Mouse (Mus musculus) thymus, adult 2 months (tissue): ENCODE results near the gene Shank2. TPM values are rescaled to one million over a fixed set of nuclear protein-coding genes. Genes with fewer than 3 reads are reported as not detected.

ENCODE experiments used
- DNase-seq: peaks from one replicate; pipeline ENCODE4 v3.0.0; 2021
- H3K27ac ChIP-seq: fragments of 200-500 bp; 2 replicates; pipeline ENCODE4 v1.5.1; 2012; ENCODE audit warnings: low read length, control low read depth; ENCODE audit not compliant: control insufficient read depth, insufficient read depth
- H3K27me3 ChIP-seq: fragments of 200-500 bp; 2 replicates; pipeline ENCODE4 v1.6.1; 2012; ENCODE audit warnings: mild to moderate bottlenecking, low read length, moderate library complexity, mixed read lengths; ENCODE audit not compliant: control insufficient read depth, insufficient read depth
- H3K36me3 ChIP-seq: fragments of 200-500 bp; 2 replicates; pipeline ENCODE4 v1.6.1; 2012; ENCODE audit warnings: mild to moderate bottlenecking, low read length, moderate library complexity; ENCODE audit not compliant: control insufficient read depth, insufficient read depth
- H3K4me1 ChIP-seq: fragments of 200-500 bp; replicated peaks from 2 replicates; pipeline ENCODE4 v1.6.1; 2012; ENCODE audit warnings: low read length; ENCODE audit not compliant: control insufficient read depth, insufficient read depth
- H3K4me3 ChIP-seq: fragments of 200-500 bp; 2 replicates; pipeline ENCODE4 v1.5.1; 2012; ENCODE audit warnings: mild to moderate bottlenecking, low read length, control low read depth, moderate library complexity; ENCODE audit not compliant: control insufficient read depth, insufficient read depth
- CTCF ChIP-seq: fragments of 200-500 bp; IDR thresholded peaks from 2 replicates; pipeline ENCODE4 v1.5.1; 2012; ENCODE audit warnings: mild to moderate bottlenecking, control low read depth, low read length, moderate library complexity, borderline replicate concordance; ENCODE audit not compliant: control insufficient read depth, poor library complexity, insufficient read depth; ENCODE audit errors: extremely low read depth
- POLR2A ChIP-seq: fragments of 200-500 bp; IDR thresholded peaks from 2 replicates; pipeline ENCODE4 v1.6.1; 2012; ENCODE audit warnings: mild to moderate bottlenecking, low read length, control low read depth, moderate library complexity; ENCODE audit not compliant: control insufficient read depth, poor library complexity, insufficient read depth; ENCODE audit errors: extremely low read depth
- WGBS: fragments of 180-500 bp; shearing (Covaris S2); methylation state at CpG from one replicate; pipeline ENCODE4 v1.1.7; 2018; 5-methylcytosine and 5-hydroxymethylcytosine counted together
- polyA plus RNA-seq: library from polyadenylated mRNA; depleted of rRNA; stranded (reverse); fragments of >200 nt; gene quantifications from 2 replicates; pipeline ENCODE4 v1.2.3, GENCODE M21; 2012

Shank2 gene
- polyA plus RNA-seq, 1 experiment = 2.8 TPM

- no peak for DNase-seq
- Histone ChIP-seq H3K4me1 (no peaks in the 10 kb centered on the region), H3K27ac (no peak overlapping the region), H3K4me3 (no peak overlapping the region), H3K36me3 (no peaks in the 10 kb centered on the region), H3K27me3 (no peaks in the 10 kb centered on the region)
- 61% methylated on average over 4 of the region's 4 CpGs for whole genome bisulfite sequencing
- TF ChIP-seq CTCF = no peak
- no peak for TF ChIP-seq POLR2A
These were observed 256.6 kb downstream of the Shank2 start for GRCm38 (mm10) chr7:144258332-144258731.

GRCm38 (mm10) chr7:144262666-144263065, 260.9 kb downstream of the Shank2 start:
- WGBS = 76% methylated on average over 6 of the region's 6 CpGs
- no peak for DNase-seq
- TF ChIP-seq CTCF (no peak), POLR2A (no peak)
- H3K27ac ChIP-seq = no peak overlapping the region
- H3K4me3 ChIP-seq = no peak overlapping the region
- no peaks in the 10 kb centered on the region for H3K36me3 ChIP-seq
- no peaks in the 10 kb centered on the region for H3K4me1 ChIP-seq
- H3K27me3 ChIP-seq = no peaks in the 10 kb centered on the region

- no peak for DNase-seq
- Histone ChIP-seq H3K4me3 (no peak overlapping the region), H3K27ac (no peak overlapping the region), H3K36me3 (no peaks in the 10 kb centered on the region), H3K4me1 (no peaks in the 10 kb centered on the region), H3K27me3 (no peaks in the 10 kb centered on the region)
- no peak for TF ChIP-seq CTCF
- no peak for TF ChIP-seq POLR2A
- WGBS = 64% methylated on average over 7 of the region's 7 CpGs
These were observed 265.0 kb downstream of the Shank2 start for GRCm38 (mm10) chr7:144266745-144267144.

- 85% methylated on average over 7 of the region's 7 CpGs for WGBS
- no peaks in the 10 kb centered on the region for H3K27me3 ChIP-seq
These were observed 266.6 kb downstream of the Shank2 start for GRCm38 (mm10) chr7:144268329-144268728.

GRCm38 (mm10) chr7:144268778-144269177, 267.1 kb downstream of the Shank2 start:
- WGBS = 79% methylated on average over 4 of the region's 4 CpGs
- Histone ChIP-seq H3K27me3 (no peaks in the 10 kb centered on the region), H3K27ac (no peak overlapping the region)

More at GRCm38 (mm10) chr7:144268329-144268728, 266.6 kb downstream of the Shank2 start:
- TF ChIP-seq POLR2A = no peak
- TF ChIP-seq CTCF = no peak
- no peaks in the 10 kb centered on the region for H3K36me3 ChIP-seq
- no peak overlapping the region for H3K4me3 ChIP-seq
- DNase-seq = no peak
- H3K27ac ChIP-seq = no peak overlapping the region
- no peaks in the 10 kb centered on the region for H3K4me1 ChIP-seq

GRCm38 (mm10) chr7:144271074-144271473, 269.3 kb downstream of the Shank2 start:
- DNase-seq = no peak
- H3K27ac ChIP-seq = no peak overlapping the region
- H3K4me1 ChIP-seq = no peaks in the 10 kb centered on the region
- WGBS = 85% methylated on average over 2 of the region's 2 CpGs
- no peaks in the 10 kb centered on the region for H3K36me3 ChIP-seq
- H3K4me3 ChIP-seq = no peak overlapping the region
- no peak for TF ChIP-seq POLR2A
- no peak for TF ChIP-seq CTCF
- no peaks in the 10 kb centered on the region for H3K27me3 ChIP-seq

More at GRCm38 (mm10) chr7:144268778-144269177, 267.1 kb downstream of the Shank2 start:
- Histone ChIP-seq H3K4me1 (no peaks in the 10 kb centered on the region), H3K36me3 (no peaks in the 10 kb centered on the region), H3K4me3 (no peak overlapping the region)
- TF ChIP-seq POLR2A = no peak
- TF ChIP-seq CTCF = no peak
- DNase-seq = no peak

- TF ChIP-seq CTCF (no peak), POLR2A (no peak)
- no peak for DNase-seq
- H3K4me1 ChIP-seq = no peaks in the 10 kb centered on the region
- H3K27me3 ChIP-seq = no peaks in the 10 kb centered on the region; the same call in 1 of the 2 replicates
- no peaks in the 10 kb centered on the region for H3K36me3 ChIP-seq
- no peak overlapping the region for H3K4me3 ChIP-seq
- no peak overlapping the region for H3K27ac ChIP-seq
- WGBS = 79% methylated on average over 4 of the region's 4 CpGs
These were observed 277.0 kb downstream of the Shank2 start for GRCm38 (mm10) chr7:144278703-144279102.
